Comparison of ENCODE assay signal across 8 mouse cellular contexts in the genomic region with DNA sequence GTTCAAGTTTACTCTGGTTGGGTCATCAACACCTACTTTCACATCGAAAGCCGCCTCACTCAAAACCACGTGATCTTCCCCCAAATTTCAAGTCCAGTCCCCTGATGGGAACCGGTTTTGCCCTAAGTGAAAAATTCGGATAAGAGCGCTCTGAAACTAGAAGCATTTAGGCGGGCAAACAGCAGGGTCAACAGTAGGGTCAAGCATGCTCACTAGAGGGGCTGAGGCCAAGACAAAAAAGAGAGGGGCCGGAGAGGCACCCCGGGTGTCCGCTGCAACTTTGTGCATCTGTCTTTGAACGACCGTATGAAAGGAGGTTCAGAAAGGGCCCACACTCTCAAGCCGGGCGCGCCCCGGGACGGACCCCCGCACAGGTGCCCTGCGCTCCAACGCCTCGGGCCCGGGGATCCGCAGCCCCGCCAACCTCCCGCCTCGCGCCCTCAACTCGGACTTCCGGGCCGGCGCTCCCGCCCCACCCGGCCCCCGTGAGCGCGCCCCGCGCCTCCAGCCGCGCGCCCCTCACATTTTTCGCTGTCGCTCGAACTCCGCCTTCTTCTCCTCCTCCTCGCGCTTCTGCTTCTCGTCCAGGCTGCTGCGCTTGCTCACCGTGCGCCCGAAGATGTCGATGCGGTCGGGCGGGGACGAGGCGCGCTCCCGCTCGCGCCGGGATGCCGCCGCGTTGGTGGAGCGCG. TPM values are rescaled to one million over a fixed set of nuclear protein-coding genes. Genes with fewer than 3 reads are reported as not detected.
DNase-seq lines count a peak whose midpoint lies in the region; ATAC-seq and TF ChIP-seq lines count a peak whose summit lies in the region.

No protein-coding gene starts in this region.

- intact Hi-C loops in heart, postnatal 25 days (cut with DNase I): no loop called here

- peak overlapping the region; percentile 69 for H3K27ac ChIP-seq in ES-Bruce4 (ENCODE audit: insufficient read depth, low read length)
- H3K27ac ChIP-seq in forebrain, embryonic 14.5 days (ENCODE audit: low read depth, low read length): peak overlapping the region; percentile 98

- H3K4me3 ChIP-seq in ES-Bruce4 (ENCODE audit: low read depth, low read length): peak overlapping the region; percentile 68
- H3K4me3 ChIP-seq in forebrain, embryonic 14.5 days (ENCODE audit: low read depth, low read length): peak overlapping the region; percentile 83
- H3K4me3 ChIP-seq in lung, adult 2 months (replicated peaks; ENCODE audit: extremely low read depth, low read depth, low read length): peak overlapping the region; percentile 99

- no peak for TF ChIP-seq CTCF in ES-Bruce4 (IDR thresholded peaks at IDR 0.05; ENCODE audit: low read depth, low read length)
- TF ChIP-seq CTCF in lung, adult 2 months (IDR thresholded peaks at IDR 0.05; ENCODE audit: insufficient read depth, low read length): no peak

- no peaks in the 10 kb centered on the region; the same call in 1 of the 2 replicates for H3K27me3 ChIP-seq in ES-Bruce4 (ENCODE audit: control insufficient read depth, insufficient read depth, low read length, poor library complexity, severe bottlenecking)
- no peaks in the 10 kb centered on the region for H3K27me3 ChIP-seq in forebrain, embryonic 14.5 days (replicated peaks; ENCODE audit: control insufficient read depth, insufficient read depth, low read length)

- whole genome bisulfite sequencing in forebrain, embryonic 14.5 days: 0% methylated on average over 64 of the region's 68 CpGs
- WGBS in lung, adult 2 months: under 1% methylated on average over 54 of the region's 68 CpGs

- peak; percentile 69 for ATAC-seq in cerebellum, adult (ENCODE audit: insufficient number of reproducible peaks, low FRiP score, low TSS enrichment)
- ATAC-seq in forebrain, embryonic 14.5 days: peak; percentile 74
- peak; percentile 55 for ATAC-seq in neutrophil, adult 5-6 weeks (ENCODE audit: extremely low read depth, insufficient number of reproducible peaks, low FRiP score, poor library complexity, severe bottlenecking)

- H3K9ac ChIP-seq in ES-Bruce4 (ENCODE audit: low read depth, poor library complexity, severe bottlenecking): peak overlapping the region; percentile 99
- peak overlapping the region; percentile 99 for H3K9ac ChIP-seq in forebrain, embryonic 14.5 days (ENCODE audit: low read length)

- H3K9me3 ChIP-seq in ES-Bruce4 (replicated peaks; ENCODE audit: control insufficient read depth, insufficient read depth, low read length, poor library complexity, severe bottlenecking): no peaks in the 10 kb centered on the region
- H3K9me3 ChIP-seq in forebrain, embryonic 14.5 days (replicated peaks; ENCODE audit: control insufficient read depth, low read length): no peaks in the 10 kb centered on the region

- no peak for TF ChIP-seq POLR2A in ES-Bruce4 (IDR thresholded peaks at IDR 0.05; ENCODE audit: insufficient read depth, low read length)
- peak; percentile 59; the same call in 1 of the 2 replicates for TF ChIP-seq POLR2A in lung, adult 2 months (IDR thresholded peaks at IDR 0.05; ENCODE audit: borderline replicate concordance, extremely low read depth, low read depth, low read length)

- H3K36me3 ChIP-seq in ES-Bruce4 (ENCODE audit: control insufficient read depth, insufficient read depth, low read length, poor library complexity, severe bottlenecking): peaks cover 19% of the 10 kb centered on the region
- H3K36me3 ChIP-seq in forebrain, embryonic 14.5 days (ENCODE audit: control insufficient read depth, insufficient read depth, low read length): no peaks in the 10 kb centered on the region

- H3K4me1 ChIP-seq in ES-Bruce4 (ENCODE audit: control insufficient read depth, insufficient read depth, low read length): no peaks in the 10 kb centered on the region
- H3K4me1 ChIP-seq in forebrain, embryonic 14.5 days (ENCODE audit: control insufficient read depth, insufficient read depth, low read length): peaks cover 32% of the 10 kb centered on the region
- H3K4me1 ChIP-seq in lung, adult 2 months (ENCODE audit: control insufficient read depth, insufficient read depth, low read length): peaks cover 27% of the 10 kb centered on the region

- peak; percentile 79 for DNase-seq in forebrain, embryonic 14.5 days (ENCODE audit: low spot score)
- peak; percentile 52 for DNase-seq in heart, postnatal 25 days (ENCODE audit: low spot score)
- DNase-seq in layer of hippocampus, adult 18-20 months (ENCODE audit: low spot score in 2 of 2): peak; percentile 63 to 79
- DNase-seq in lung, adult 2 months: peak; percentile 66
- DNase-seq in testis, postnatal 14 days (ENCODE audit: low spot score): peak; percentile 80

- no peak for TF ChIP-seq EP300 in ES-Bruce4 (IDR thresholded peaks at IDR 0.05; ENCODE audit: insufficient read depth, low read depth, low read length)

- peak overlapping the region; percentile 70 for H3K4me2 ChIP-seq in forebrain, embryonic 14.5 days (ENCODE audit: low read length)

RNA-seq across cellular contexts. Expression of gene Arglu1, which starts 0.7 kb away (rescaled TPM):
- 164 and 189 TPM in 2 replicates for polyA plus RNA-seq in ES-Bruce4 (2011; ENCODE audit: insufficient read depth, insufficient read length, low read depth, missing spikeins)
- 114 and 135 TPM in 2 replicates for polyA plus RNA-seq in forebrain, embryonic 14.5 days (2014; fragmentation: Nextera tagmentation; extraction: Ambion mirVana)
- 10 to 100 TPM; 29.4 to 30.4 TPM for total RNA-seq in heart, postnatal 25 days (2021)
- 100 to 1,000 TPM in 1 of 2 experiments, 10 to 100 TPM in 1; 91.4 to 101 TPM for total RNA-seq in layer of hippocampus, adult 18-20 months (2021)
- polyA plus RNA-seq in lung, adult 2 months (2012; rRNA removed): 27.3 and 50.2 TPM in 2 replicates
- total RNA-seq in neutrophil, adult 5-6 weeks (2017): 219 and 279 TPM in 2 replicates

RNA-seq across cellular contexts. Expression of gene Efnb2, which starts 28.6 kb away (rescaled TPM):
- 22.8 and 27.0 TPM in 2 replicates for polyA plus RNA-seq in ES-Bruce4 (2011; ENCODE audit: insufficient read depth, insufficient read length, low read depth, missing spikeins)
- 48.9 and 50.2 TPM in 2 replicates for polyA plus RNA-seq in forebrain, embryonic 14.5 days (2014; fragmentation: Nextera tagmentation; extraction: Ambion mirVana)
- total RNA-seq in heart, postnatal 25 days (2021): 10 to 100 TPM; 24.8 to 29.4 TPM
- total RNA-seq in layer of hippocampus, adult 18-20 months (2021): 10 to 100 TPM; 31.0 to 36.0 TPM
- polyA plus RNA-seq in lung, adult 2 months (2012; rRNA removed): 161 and 250 TPM in 2 replicates
- 1.4 and 1.7 TPM in 2 replicates for total RNA-seq in neutrophil, adult 5-6 weeks (2017)

Comparison
In these comparisons a context has a peak if more than half of its experiments do, and no peak if none do; other contexts are left out.
1. Peak in every context shown above with its lines: DNase-seq, ATAC-seq, H3K4me3 ChIP-seq and H3K27ac ChIP-seq.